Mouse (Mus musculus) bone marrow, adult 2 months (tissue): ENCODE results near the gene Satb1.

Experiments used
- CTCF ChIP-seq: fragments of 200-500 bp; IDR thresholded peaks from 2 replicates; pipeline ENCODE4 v1.5.1; 2011; ENCODE audit warnings: low read length, control low read depth; ENCODE audit not compliant: control insufficient read depth, insufficient read depth
- POLR2A ChIP-seq: fragments of 200-500 bp; IDR thresholded peaks from 2 replicates; pipeline ENCODE4 v1.6.1; 2011; ENCODE audit warnings: low read depth, mild to moderate bottlenecking, control low read depth, low read length, borderline replicate concordance; ENCODE audit not compliant: control insufficient read depth

DNA sequence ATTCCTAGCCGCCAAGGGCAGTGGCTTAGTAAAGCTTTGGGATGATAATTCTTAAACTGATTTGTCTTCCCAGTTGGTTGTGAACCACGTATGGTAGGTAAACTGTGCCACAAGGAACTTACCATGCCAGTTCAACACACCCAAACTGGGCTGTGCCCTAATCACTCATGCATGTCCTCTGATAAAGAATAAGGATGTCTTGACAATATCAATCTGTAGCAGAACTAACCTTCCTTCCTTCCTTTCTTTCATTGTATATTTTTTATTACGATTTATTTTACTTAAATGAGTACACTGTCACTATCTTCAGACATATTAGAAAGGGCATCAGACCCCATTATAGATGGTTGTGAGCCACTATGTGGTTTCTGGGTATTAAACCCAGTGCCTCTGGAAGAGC lies 23.2 kb upstream of the Satb1 start:
- no peak for TF ChIP-seq CTCF
- TF ChIP-seq POLR2A: no peak
